Mouse (Mus musculus) midbrain, postnatal 0 days (tissue): ENCODE data around the gene 1810009A15Rik. TPM values are rescaled to one million over a fixed set of nuclear protein-coding genes. Genes with fewer than 3 reads are reported as not detected.

Experiments used
- ATAC-seq: fragments of 200-750 bp; cut with Nextera tagmentation; 2 replicates; pipeline ENCODE4 v1.8.0; 2017; ENCODE audit warnings: moderate number of reproducible peaks, mild to moderate bottlenecking, moderate TSS enrichment, moderate library complexity; ENCODE audit not compliant: low FRiP score
- DNase-seq: peaks from one replicate; pipeline ENCODE4 v3.0.0-alpha.2; 2015; ENCODE audit warnings: low spot score
- H3K27ac ChIP-seq: fragments of 300-500 bp; sonication (generic); 2 replicates; pipeline ENCODE4 v1.5.1; 2014; ENCODE audit warnings: low read depth, mild to moderate bottlenecking, low read length, mixed read lengths
- H3K27me3 ChIP-seq: fragments of 300-500 bp; sonication (generic); 2 replicates; pipeline ENCODE4 v1.6.1; 2014; ENCODE audit warnings: low read length, control low read depth, mixed read lengths; ENCODE audit not compliant: insufficient read depth
- H3K36me3 ChIP-seq: fragments of 300-500 bp; sonication (generic); 2 replicates; pipeline ENCODE4 v1.6.1; 2014; ENCODE audit warnings: low read length, control low read depth, mixed read lengths; ENCODE audit not compliant: insufficient read depth
- H3K4me1 ChIP-seq: fragments of 300-500 bp; sonication (generic); 2 replicates; pipeline ENCODE4 v1.6.1; 2014; ENCODE audit warnings: mild to moderate bottlenecking, control low read depth, antibody characterized with exemption, low read length, mixed read lengths; ENCODE audit not compliant: insufficient read depth
- H3K4me2 ChIP-seq: fragments of 300-500 bp; sonication (generic); 2 replicates; pipeline ENCODE4 v1.6.1; 2014; ENCODE audit warnings: low read depth, mild to moderate bottlenecking, low read length, mixed read lengths; ENCODE audit not compliant: poor library complexity, severe bottlenecking
- H3K4me3 ChIP-seq: fragments of 300-500 bp; sonication (generic); 2 replicates; pipeline ENCODE4 v1.5.1; 2014; ENCODE audit warnings: low read depth, mild to moderate bottlenecking, low read length, moderate library complexity
- H3K9ac ChIP-seq: fragments of 300-500 bp; sonication (generic); replicated peaks from 2 replicates; pipeline ENCODE4 v1.6.1; 2014; ENCODE audit warnings: mild to moderate bottlenecking, low read length, moderate library complexity, mixed read lengths; ENCODE audit not compliant: poor library complexity, severe bottlenecking
- H3K9me3 ChIP-seq: fragments of 300-500 bp; sonication (generic); 2 replicates; pipeline ENCODE4 v1.6.1; 2016; ENCODE audit warnings: low read length, control low read depth
- CTCF ChIP-seq: IDR thresholded peaks from 2 replicates; pipeline ENCODE4 v1.5.1; 2016; ENCODE audit warnings: antibody characterized with exemption, mild to moderate bottlenecking
- WGBS: fragments of 180-500 bp; shearing (Covaris S2); extraction: QIAGEN DNeasy Blood & Tissue Kit; methylation state at CpG from one replicate; pipeline ENCODE4 v1.1.7; 2014; 5-methylcytosine and 5-hydroxymethylcytosine counted together
- polyA plus RNA-seq: library from polyadenylated mRNA; unstranded; fragments of >200 nt; fragmentation: Nextera tagmentation; extraction: Ambion mirVana; gene quantifications from 2 replicates; pipeline ENCODE4 v1.2.1, GENCODE M21; 2015
- total RNA-seq: library from RNA; depleted of rRNA; stranded (reverse); fragments of >200 nt; gene quantifications from 2 replicates; pipeline ENCODE4 v1.2.3, GENCODE M21; 2014

Gene 1810009A15Rik
- total and polyA plus RNA-seq, 2 experiments from 2014 or later: 23.7 to 29.2 TPM

DNA sequence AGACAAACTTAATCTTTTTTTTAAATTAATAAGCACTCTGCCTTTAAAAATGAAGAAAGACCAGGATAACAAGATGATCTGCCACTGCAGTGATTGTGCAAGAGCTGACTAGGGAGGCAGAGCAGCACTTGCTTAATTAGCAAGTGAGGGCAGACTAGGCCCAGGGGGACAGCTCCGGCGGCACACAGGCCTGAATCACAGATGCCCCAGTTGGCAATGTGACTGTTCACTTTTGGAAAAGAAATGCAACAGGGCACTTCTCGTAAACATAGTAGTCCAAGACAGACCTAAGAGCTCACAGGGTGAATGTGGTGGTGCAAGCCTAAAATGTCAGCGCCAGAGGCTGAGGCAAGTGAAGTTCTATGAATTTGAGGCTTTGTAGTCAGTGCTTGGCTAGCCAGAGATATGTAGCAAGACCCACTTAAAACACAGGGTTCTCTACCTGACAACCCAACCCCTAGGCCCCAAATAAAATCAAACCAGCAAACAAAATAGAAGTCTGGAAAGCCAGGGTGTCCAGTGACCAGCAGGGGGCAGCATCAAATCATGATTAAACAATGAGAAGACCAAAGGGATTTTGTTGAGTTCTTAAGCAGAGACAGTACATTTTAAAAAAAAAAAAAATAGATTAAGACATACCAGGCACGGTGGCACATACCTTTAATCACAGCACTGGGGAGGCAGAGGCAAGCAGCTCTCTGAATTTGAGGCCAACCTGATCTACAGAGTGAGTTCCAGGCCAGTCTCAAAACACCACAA lies 44.1 kb upstream of the 1810009A15Rik start:
- no peak overlapping the region for H3K4me2 ChIP-seq
- H3K36me3 ChIP-seq: peaks cover 38% of the 10 kb centered on the region
- DNase-seq (peak; percentile 86), ATAC-seq (no peak)
- WGBS: 54% methylated on average over 5 of the region's 5 CpGs
- peak; percentile 84 for TF ChIP-seq CTCF
- no peak overlapping the region for H3K4me3 ChIP-seq
- no peaks in the 10 kb centered on the region for H3K27me3 ChIP-seq
- no peak overlapping the region for H3K9ac ChIP-seq
- no peaks in the 10 kb centered on the region for H3K9me3 ChIP-seq
- H3K27ac ChIP-seq: no peak overlapping the region
- H3K4me1 ChIP-seq: peaks cover 9% of the 10 kb centered on the region

DNA sequence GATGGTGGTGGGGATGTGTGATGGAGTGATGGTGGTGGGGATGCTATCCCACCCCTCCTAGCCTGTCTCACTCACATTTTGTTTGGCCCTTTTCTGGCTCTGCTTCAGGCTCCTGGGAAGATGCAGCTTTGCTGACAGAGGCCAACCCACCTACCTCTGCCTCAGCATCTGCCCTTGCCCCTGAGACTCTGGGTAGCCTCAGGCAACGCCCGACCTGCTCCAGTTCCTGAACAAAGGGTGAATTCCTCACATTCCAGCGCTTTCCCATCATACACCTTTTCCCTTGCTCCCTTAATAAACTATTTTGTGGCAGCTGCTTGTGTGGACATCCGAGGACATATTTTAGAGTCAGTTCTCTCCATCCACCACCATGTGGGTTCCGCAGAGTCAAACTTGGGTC lies 40.3 kb upstream of the 1810009A15Rik start:
- ATAC-seq (no peak), DNase-seq (no peak)
- H3K9me3 ChIP-seq: no peaks in the 10 kb centered on the region
- no peak overlapping the region for H3K4me3 ChIP-seq
- no peak overlapping the region for H3K4me2 ChIP-seq
- H3K36me3 ChIP-seq: peaks cover 32% of the 10 kb centered on the region
- 79% methylated on average over 5 of the region's 5 CpGs for WGBS
- no peak overlapping the region for H3K9ac ChIP-seq
- H3K27ac ChIP-seq: no peak overlapping the region
- no peaks in the 10 kb centered on the region for H3K4me1 ChIP-seq
- no peaks in the 10 kb centered on the region for H3K27me3 ChIP-seq
- no peak for TF ChIP-seq CTCF

DNA sequence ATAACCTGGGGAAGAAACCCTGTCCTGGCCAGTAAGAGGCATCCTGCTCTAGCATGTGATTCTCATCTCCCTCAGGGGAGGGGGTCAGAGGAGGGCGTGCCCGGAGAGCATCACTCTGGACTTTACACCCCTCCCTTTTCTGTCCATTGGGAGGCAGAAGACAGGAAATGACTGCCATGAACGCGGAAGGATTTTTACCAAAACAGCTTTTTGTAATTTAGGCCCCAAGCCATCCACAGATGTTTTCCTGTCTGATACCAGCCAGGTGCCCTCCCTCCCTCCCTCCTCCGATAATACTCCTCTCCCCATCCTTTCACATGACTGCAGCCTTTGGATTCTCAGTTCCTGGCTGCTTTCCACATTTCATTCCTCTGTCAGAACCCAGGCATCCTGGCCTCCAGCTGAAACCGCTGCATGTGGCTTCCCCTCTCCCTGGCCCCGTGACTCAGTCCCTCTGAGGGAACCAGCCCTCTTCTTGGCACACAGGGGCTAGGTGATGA lies 38.2 kb upstream of the 1810009A15Rik start, which contains the start of gene Lrrn4cl:
Gene Lrrn4cl (plus strand): TSS at position 367 of the 500 bp plus-strand sequence.
- Histone ChIP-seq H3K27ac (no peak within 1 kb of the TSS), H3K27me3 (no peaks in the 10 kb centered on the region), H3K4me3 (no peak within 1 kb of the TSS), H3K9ac (no peak within 1 kb of the TSS), H3K9me3 (no peaks in the 10 kb centered on the region), H3K4me2 (no peak within 1 kb of the TSS), H3K4me1 (no peaks in the 10 kb centered on the region), H3K36me3 (peaks cover 31% of the 10 kb centered on the region)
- ATAC-seq (peak; percentile 53; the same call in 1 of the 2 replicates), DNase-seq (peak; percentile 64)
- WGBS: 34% methylated on average over 7 of the region's 7 CpGs
- TF ChIP-seq CTCF: peak; percentile 8; the same call in 1 of the 2 replicates

DNA sequence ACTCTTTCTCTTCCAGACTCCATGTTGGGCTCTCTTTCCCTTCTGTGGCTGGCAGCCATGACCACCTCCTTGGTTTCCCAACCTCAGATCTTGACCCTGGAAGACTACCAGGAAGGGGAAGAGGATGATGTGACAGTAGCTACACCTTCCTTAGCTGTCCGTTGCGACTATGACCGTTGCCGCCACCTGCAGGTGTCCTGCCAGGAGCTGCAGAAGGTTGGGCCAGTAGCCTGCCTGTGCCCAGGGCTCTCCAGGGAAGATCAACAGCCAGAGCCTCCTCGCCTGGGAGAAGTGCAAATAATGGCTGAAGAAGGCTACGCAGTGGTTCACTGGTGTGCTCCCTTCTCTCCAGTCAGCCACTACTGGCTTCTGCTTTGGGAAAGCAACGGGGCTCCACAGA lies 37.0 kb upstream of the 1810009A15Rik start:
- TF ChIP-seq CTCF: no peak
- 50% methylated on average over 7 of the region's 7 CpGs for WGBS
- DNase-seq (no peak), ATAC-seq (no peak)
- Histone ChIP-seq H3K9ac (no peak overlapping the region), H3K27ac (no peak overlapping the region), H3K36me3 (peaks cover 20% of the 10 kb centered on the region), H3K4me2 (no peak overlapping the region), H3K4me3 (no peak overlapping the region), H3K9me3 (no peaks in the 10 kb centered on the region), H3K27me3 (no peaks in the 10 kb centered on the region), H3K4me1 (no peaks in the 10 kb centered on the region)

DNA sequence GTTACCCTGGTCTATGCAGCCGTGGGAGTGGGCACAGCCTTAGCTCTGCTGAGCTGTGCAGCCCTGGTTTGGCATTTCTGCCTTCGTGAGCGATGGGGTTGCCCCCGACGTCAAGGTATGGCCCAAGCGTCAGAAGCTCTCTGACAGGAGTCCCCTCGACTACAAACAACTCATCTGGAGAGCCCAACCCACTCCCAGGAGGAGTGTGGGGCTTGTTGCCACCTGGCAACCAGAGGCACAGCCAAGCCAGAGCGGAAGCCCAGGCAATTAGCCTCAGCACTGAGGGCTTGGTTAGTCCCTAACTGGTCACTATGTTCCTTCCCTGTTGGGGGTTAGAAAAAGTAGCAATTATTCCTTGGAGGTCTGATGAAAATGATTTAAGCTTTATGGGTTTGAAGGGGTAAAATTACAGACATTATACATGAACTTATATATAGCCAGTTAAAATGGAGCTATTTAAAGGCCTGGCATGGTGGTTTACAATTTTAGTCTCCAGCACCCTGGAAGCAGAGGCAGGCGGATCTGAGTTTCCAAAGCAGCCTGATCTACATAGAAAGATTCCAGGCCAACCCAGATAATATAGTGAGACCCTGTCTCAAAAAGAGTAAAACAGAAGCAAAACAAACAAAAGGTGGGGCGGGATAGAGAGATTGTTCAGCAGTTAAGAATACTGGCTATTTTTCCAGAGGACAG lies 36.3 kb upstream of the 1810009A15Rik start:
- Histone ChIP-seq H3K4me1 (no peaks in the 10 kb centered on the region), H3K27me3 (no peaks in the 10 kb centered on the region), H3K36me3 (peaks cover 12% of the 10 kb centered on the region), H3K4me2 (no peak overlapping the region), H3K9me3 (no peaks in the 10 kb centered on the region), H3K9ac (no peak overlapping the region), H3K4me3 (no peak overlapping the region), H3K27ac (no peak overlapping the region)
- TF ChIP-seq CTCF: no peak
- 68% methylated on average over 10 of the region's 10 CpGs for WGBS
- ATAC-seq: no peak
- no peak for DNase-seq

DNA sequence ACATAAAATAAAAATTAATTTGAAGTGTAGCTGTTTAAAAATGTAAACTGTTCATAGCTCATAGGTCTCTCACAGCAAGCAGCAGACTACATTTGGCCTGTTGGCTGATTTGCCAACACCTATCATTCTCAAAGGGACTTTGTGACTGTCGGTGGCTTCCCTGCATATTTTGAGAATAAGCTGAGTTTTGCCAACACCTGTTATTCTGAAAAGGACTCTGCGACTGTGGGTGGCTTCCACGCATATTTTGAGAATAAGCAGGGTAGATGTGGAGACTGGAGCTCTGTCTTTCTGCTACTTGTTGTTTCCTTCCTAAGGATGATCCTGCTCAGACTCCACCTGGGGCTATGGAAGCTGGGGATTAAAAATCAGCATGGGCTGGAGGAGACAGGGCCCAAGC lies 35.5 kb upstream of the 1810009A15Rik start:
- ATAC-seq (no peak), DNase-seq (no peak)
- Histone ChIP-seq H3K36me3 (peaks cover 7% of the 10 kb centered on the region), H3K27me3 (no peaks in the 10 kb centered on the region), H3K27ac (no peak overlapping the region), H3K4me3 (no peak overlapping the region), H3K4me2 (no peak overlapping the region), H3K9ac (no peak overlapping the region), H3K4me1 (no peaks in the 10 kb centered on the region), H3K9me3 (no peaks in the 10 kb centered on the region)
- 84% methylated on average over 3 of the region's 3 CpGs for WGBS
- no peak for TF ChIP-seq CTCF
